In the genomic region with DNA sequence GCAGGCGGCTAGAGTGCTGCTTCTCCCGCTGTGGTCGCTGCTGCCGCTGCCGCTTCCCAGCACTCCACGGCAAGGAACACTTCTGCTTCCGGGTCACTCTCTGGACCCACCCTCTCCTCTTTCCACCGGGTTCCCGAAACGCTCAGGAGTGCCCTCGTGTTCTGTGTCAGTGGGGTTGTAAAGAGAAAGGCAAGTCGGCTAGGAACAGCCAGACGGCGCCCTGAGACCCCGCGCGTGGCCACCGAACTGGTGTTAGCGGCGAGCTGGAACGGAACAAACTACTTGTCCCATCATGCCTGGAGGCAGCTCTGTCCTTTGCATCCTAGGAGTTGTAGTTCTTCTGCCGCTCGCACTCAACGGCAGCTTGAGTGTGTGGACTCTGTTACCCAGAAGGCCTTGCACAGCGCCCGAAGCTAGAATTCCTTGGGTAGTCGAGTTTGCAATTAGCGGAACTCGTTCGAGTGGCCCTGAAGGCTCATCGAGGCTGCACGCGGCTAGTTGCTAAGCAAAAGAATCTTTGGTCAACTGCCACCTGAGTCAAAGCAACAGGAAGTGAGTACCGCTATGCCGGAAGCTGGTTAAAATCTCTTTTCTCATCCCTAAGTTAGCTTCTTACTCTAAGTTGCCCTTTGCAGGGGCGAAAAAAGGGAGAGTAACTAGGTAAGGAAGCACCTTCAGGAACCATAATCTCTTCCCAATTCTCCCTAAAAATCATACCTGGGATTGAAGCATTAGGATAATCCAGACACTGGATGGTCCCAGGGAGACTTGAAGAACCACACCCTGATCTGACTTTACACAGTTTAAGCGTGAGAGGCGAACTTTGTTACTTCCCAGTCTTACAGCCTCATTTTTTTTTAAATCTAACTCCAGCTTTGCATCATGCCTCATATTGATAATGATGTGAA, we compare ENCODE assay signal across 8 mouse cellular contexts. TPM values are rescaled to one million over a fixed set of nuclear protein-coding genes. Genes with fewer than 3 reads are reported as not detected.
A peak's percentile ranks its signal among the peaks of the same experiment; 100 is the strongest.
DNase-seq lines count a peak whose midpoint lies in the region; ATAC-seq lines count a peak whose summit lies in the region.

A gene (plus strand): TSS at position 109 of the 908 bp plus-strand sequence.
A gene (minus strand): TSS at position 292 of the 908 bp plus-strand sequence.

- H3K9me3 ChIP-seq in hindbrain, embryonic 11.5 days (ENCODE audit: control insufficient read depth, low read length), result no peaks in the 10 kb centered on the region

- peaks cover 3% of the 10 kb centered on the region; the same call in 1 of the 2 replicates for H3K36me3 ChIP-seq in hindbrain, embryonic 11.5 days (ENCODE audit: control insufficient read depth, insufficient read depth, low read length)

- DNase-seq in Muller cell, postnatal 12 days (ENCODE audit: inconsistent ontology term), result peak; percentile 96
- DNase-seq in cerebellum, adult 9-11 months, result peak; percentile 93
- peak; percentile 96 for DNase-seq in frontal cortex, adult 2 months (ENCODE audit: extremely low spot score in 1 of 2, low spot score in 1 of 2)
- DNase-seq in hindbrain, embryonic 11.5 days (ENCODE audit: low spot score), result peak; percentile 87
- peak; percentile 88 to 90 for DNase-seq in layer of hippocampus, postnatal 10 days (ENCODE audit: low spot score in 2 of 2)
- DNase-seq in lung, postnatal 10 days, result peak; percentile 94
- DNase-seq in ovary, postnatal 36 days (ENCODE audit: low spot score), result peak; percentile 85
- peak; percentile 88 for DNase-seq in thymus, postnatal 25 days

- under 1% methylated on average over 38 of the region's 38 CpGs for WGBS in hindbrain, embryonic 11.5 days

- H3K4me2 ChIP-seq in hindbrain, embryonic 11.5 days (replicated peaks; ENCODE audit: low read depth, low read length), result peak within 1 kb of the TSS; percentile 90

- H3K4me3 ChIP-seq in hindbrain, embryonic 11.5 days (ENCODE audit: low read depth, low read length), result peak within 1 kb of the TSS; percentile 75

- peaks cover 6% of the 10 kb centered on the region; the same call in 1 of the 2 replicates for H3K4me1 ChIP-seq in hindbrain, embryonic 11.5 days (replicated peaks; ENCODE audit: control insufficient read depth, insufficient read depth, low read length)

- H3K27me3 ChIP-seq in hindbrain, embryonic 11.5 days (ENCODE audit: control insufficient read depth, insufficient read depth, low read length), result no peaks in the 10 kb centered on the region

- peak within 1 kb of the TSS; percentile 82 for H3K27ac ChIP-seq in hindbrain, embryonic 11.5 days (ENCODE audit: low read depth, low read length)

- peak; percentile 98 for ATAC-seq in hindbrain, embryonic 11.5 days (ENCODE audit: low FRiP score)

- peak within 1 kb of the TSS; percentile 71 for H3K9ac ChIP-seq in hindbrain, embryonic 11.5 days (ENCODE audit: low read depth, low read length)

RNA-seq across cellular contexts. Expression of the first gene that starts in this region (rescaled TPM):
- polyA plus RNA-seq in frontal cortex, adult 2 months (2012; rRNA removed), result 30.6 and 33.0 TPM in 2 replicates
- 54.6 and 58.8 TPM in 2 replicates for polyA plus RNA-seq in hindbrain, embryonic 11.5 days (2014; fragmentation: Nextera tagmentation; extraction: Ambion mirVana)
- total RNA-seq in layer of hippocampus, postnatal 10 days (2021), result 10 to 100 TPM; 29.1 TPM

RNA-seq across cellular contexts. Expression of the second gene that starts in this region (rescaled TPM):
- polyA plus RNA-seq in frontal cortex, adult 2 months (2012; rRNA removed), result 351 and 383 TPM in 2 replicates
- polyA plus RNA-seq in hindbrain, embryonic 11.5 days (2014; fragmentation: Nextera tagmentation; extraction: Ambion mirVana), result 596 and 597 TPM in 2 replicates
- 100 to 1,000 TPM; 320 to 339 TPM for total RNA-seq in layer of hippocampus, postnatal 10 days (2021)

Comparison
In these comparisons a context has a peak if more than half of its experiments do, and no peak if none do; other contexts are left out.
1. Peak in every context shown above with its lines: DNase-seq, ATAC-seq, H3K4me3 ChIP-seq and H3K27ac ChIP-seq.